Mouse (Mus musculus) ES-E14 (cell line): ENCODE measurements around the gene Dzip1.

Experiments
- HCFC1 ChIP-seq: IDR thresholded peaks from 2 replicates; pipeline ENCODE4 v1.6.1; 2012; ENCODE audit warnings: low read length, inconsistent platforms, borderline replicate concordance; ENCODE audit not compliant: insufficient read depth
- MAFK ChIP-seq: IDR thresholded peaks from 2 replicates; pipeline ENCODE4 v1.6.1; 2014; ENCODE audit warnings: mild to moderate bottlenecking, low read depth, low read length, inconsistent platforms; ENCODE audit not compliant: insufficient read depth
- ZC3H11A ChIP-seq: IDR thresholded peaks from 2 replicates; pipeline ENCODE4 v1.6.1; 2012; ENCODE audit warnings: low read depth, mild to moderate bottlenecking, inconsistent platforms, low read length, borderline replicate concordance
- ZNF384 ChIP-seq: IDR thresholded peaks from 2 replicates; pipeline ENCODE4 v1.6.1; 2012; ENCODE audit warnings: low read depth, low read length, inconsistent platforms

- TF ChIP-seq HCFC1 (no peak), MAFK (no peak), ZC3H11A (no peak), ZNF384 (no peak)
Observed at GRCm38 (mm10) chr14:118854371-118855114, 70.7 kb downstream of the Dzip1 start.
